Mouse (Mus musculus) embryo, embryonic 10.5 days (tissue): ENCODE results near the gene Ip6k2.
A peak's percentile ranks its signal among the peaks of the same experiment; 100 is the strongest.

Experiments
- DNase-seq: peaks from one replicate; pipeline ENCODE4 v3.0.0-alpha.2; 2015; ENCODE audit warnings: low spot score

Ip6k2 gene

DNA sequence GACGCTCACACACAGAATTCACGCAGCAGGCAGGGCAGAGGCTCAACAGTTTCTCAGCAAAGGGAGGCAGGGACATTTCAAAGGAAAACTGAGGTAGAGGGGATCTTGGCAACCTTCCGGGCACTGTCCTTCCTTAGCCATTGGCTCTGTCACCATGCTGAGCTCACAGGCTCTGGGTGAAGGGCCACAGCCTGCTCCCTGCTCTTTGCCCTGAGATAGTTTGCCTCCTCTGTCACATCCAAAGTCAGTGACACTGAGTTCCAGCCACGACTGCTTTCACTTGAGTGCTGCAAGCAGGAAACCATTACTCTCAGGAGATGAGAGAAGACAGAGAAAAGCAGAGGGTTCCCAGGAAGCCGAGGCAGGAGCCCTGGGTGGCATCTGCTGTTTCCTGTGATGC lies 36.5 kb downstream of the Ip6k2 start:
- DNase-seq = no peak

DNA sequence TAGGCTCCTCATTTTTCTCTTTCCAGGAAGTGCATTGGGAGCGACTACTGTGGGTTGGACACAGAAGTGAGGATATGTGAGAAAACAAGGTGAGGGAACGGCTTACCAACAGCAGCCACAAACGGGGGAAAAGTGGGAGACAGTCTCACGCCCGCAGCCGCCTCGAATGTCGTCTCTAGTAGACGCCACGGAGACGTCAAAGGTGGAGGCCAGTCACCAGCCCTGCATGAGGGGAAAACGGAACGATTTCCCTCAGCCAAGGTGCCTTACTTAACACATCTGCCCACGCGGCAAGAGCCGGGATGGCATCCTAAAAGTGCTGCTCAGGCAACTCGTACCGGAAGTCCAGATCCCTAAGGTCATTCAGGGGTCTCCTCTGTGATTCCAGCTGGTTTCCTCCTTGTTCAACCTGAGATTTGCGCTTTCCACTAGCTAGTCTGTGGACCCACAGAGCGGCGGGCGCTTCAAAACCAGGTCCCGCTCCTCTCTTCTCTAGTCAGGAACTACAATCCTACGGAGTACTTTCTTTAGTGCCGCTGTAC lies 40.6 kb downstream of the Ip6k2 start:
- DNase-seq = peak; percentile 43

DNA sequence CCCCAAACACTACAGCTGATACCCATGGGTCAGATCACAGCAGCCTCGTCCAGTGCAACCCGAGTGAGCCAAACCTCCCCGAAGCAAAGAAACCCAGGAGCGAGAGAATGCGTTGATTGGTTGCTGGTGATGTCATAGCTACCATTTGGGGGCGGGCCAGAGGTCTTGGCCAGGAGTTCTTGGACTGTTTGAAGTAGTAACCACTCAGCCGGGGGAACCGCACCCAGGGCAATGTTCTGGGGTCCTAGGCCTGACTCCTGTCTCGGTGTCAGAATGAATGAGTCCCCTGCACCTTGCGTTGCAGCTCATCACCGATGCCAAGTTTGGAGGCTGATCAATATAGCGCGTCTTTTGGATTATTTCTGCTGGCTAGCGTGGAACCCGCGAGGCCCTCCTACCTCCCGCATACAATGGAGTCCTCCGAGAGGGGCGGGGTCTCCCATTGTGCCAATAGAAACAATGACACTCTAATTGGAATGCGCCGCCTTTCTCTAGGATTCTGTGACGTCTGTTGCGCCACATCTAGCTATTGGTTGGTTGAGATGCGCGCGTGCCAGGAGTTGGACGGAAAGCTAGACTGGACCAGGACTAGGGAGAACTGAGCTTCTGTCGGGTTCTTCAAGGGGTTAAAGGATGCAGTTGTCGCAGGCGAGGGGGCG lies 41.3 kb downstream of the Ip6k2 start:
- peak; percentile 85 for DNase-seq

DNA sequence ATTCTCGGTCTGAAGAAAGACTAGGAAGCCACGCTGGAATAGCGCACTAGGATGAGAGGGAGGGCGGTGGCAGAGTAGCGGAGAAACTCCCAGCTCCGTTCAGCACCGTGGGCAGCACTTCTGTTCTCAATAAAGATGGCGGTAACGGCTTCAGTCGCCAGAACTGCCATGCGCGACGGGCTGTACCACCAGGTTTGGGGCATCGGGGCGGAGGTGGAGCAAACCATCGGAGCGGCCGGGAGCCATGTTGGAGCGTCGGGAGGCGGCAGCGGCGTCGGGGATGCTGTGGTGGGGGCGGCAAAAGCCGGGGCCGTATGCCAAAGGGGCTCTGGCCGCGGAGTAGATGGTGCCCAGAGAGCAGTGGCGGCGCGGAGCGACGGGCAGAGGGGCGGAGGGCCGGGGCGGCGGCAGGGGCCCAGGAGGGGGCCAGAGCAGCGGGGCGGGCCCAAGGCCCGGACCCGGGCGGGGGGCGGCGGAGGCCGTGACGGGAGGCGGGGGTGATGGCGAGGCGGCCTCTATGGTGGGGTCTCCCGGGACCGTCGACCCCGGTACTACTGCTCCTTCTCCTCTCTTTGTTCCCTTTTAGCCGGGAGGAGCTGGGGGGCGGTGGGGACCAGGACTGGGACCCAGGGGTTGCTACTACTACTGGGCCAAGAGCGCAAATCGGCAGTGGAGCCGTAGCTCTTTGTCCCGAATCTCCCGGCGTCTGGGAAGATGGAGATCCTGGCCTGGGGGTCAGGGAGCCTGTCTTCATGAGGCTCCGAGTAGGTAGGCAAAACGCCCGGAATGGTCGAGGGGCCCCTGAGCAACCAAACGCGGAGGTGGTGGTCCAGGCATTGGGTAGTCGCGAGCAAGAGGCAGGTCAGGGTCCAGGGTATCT lies 42.5 kb downstream of the Ip6k2 start, which contains the start of gene Celsr3:
Gene Celsr3 (plus strand): TSS at position 501 of the 880 bp plus-strand sequence.
- peak; percentile 93 for DNase-seq

DNA sequence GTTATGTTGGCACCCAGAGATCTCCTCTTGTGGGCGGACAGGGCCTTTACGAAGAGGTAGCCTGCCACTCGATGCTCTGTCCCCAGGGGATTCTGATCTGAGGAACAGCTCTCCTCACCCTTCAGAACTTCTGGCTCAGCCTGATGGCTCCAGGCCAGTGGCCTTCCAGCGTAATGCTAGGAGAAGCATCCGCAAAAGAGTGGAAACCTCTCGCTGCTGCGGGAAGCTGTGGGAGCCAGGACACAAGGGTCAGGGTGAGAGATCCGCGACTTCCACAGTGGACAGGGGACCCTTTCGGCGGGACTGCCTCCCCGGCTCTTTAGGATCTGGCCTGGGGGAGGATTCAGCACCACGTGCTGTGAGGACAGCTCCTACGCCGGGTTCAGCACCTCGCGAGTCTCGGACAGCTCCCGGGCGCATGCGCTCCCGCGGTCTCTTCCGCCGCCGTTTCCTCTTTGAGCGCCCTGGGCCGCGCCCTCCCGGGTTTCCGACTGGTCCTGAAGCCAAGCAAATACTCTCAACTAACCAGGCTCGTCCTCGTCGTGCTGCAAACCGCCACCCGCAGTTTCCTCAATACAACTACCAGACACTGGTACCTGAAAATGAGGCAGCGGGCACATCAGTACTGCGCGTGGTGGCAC lies 43.2 kb downstream of the Ip6k2 start:
- DNase-seq = peak; percentile 79

DNA sequence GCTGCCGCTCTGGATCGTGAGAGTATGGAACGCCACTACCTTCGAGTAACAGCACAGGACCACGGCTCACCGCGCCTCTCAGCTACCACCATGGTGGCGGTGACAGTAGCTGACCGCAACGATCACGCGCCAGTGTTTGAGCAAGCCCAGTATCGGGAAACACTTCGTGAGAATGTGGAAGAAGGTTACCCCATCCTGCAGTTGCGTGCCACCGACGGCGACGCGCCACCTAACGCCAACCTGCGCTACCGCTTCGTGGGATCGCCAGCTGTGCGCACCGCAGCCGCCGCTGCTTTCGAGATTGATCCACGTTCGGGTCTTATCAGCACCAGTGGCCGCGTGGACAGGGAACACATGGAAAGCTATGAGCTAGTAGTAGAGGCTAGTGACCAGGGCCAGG lies 43.9 kb downstream of the Ip6k2 start:
- no peak for DNase-seq

DNA sequence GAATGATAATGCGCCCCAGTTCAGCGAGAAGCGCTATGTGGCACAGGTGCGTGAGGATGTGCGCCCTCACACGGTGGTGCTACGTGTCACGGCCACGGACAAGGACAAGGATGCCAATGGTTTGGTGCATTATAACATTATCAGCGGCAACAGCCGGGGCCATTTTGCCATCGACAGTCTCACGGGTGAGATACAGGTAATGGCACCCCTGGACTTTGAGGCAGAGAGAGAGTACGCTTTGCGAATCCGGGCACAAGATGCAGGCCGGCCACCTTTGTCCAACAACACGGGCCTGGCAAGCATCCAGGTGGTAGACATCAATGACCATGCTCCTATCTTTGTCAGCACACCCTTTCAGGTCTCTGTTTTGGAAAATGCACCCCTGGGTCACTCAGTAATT lies 44.3 kb downstream of the Ip6k2 start:
- no peak for DNase-seq

DNA sequence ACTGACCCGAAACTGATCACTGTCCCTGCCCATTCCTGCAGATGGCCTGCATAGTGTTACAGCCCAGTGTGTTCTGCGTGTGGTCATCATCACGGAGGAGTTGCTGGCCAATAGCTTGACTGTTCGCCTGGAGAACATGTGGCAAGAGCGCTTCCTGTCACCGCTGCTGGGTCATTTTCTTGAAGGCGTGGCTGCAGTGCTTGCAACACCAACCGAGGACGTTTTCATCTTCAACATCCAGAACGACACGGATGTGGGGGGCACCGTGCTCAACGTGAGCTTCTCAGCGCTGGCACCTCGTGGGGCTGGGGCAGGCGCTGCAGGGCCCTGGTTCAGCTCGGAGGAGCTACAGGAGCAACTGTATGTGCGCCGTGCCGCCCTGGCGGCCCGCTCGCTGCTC lies 48.0 kb downstream of the Ip6k2 start:
- DNase-seq = no peak

DNA sequence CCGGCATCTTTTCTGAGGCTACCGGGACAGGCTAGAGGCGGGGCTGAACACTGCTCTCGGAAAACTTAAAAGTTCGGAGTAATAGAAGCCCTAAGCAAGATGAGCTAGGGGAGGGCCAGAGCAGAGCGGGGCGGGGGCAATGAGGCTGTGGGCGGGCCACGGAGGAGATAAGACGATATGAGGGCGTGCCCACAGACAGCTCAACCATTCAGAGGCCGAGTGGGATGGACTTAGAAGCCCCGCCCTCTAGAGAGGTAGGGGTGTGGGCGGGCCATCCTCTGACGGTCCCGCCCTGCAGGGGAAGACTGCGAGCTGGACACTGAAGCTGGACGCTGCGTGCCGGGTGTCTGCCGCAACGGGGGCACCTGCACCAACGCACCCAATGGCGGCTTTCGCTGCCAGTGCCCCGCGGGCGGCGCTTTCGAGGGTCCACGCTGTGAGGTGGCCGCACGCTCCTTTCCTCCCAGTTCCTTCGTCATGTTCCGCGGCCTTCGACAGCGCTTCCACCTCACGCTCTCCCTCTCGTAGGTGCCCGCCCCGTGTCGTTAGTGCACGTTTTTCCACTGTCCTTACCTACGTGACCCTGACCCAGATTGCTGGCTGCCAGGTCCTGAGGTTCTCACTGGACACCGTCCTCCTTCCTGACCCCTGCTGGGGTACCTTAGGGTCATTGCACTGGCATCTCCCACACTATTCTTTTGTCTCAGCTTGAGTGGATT lies 49.0 kb downstream of the Ip6k2 start:
- DNase-seq = peak; percentile 98

DNA sequence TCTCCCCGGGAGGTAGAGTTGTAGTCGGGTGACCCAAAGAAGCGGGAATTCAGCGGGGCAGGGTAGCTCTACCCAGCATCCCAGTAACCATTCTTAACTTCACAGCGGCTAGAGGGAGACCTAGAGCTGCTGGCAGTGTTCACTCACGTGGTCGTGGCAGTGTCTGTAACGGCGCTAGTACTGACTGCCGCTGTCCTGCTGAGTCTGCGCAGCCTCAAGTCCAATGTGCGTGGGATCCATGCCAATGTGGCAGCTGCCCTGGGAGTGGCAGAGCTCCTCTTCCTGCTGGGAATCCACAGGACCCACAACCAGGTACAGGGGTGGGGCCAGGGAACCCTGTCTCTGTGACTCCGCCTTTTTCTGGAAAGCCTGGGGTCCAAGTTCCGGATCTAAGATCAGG lies 59.4 kb downstream of the Ip6k2 start:
- peak; percentile 22 for DNase-seq

DNA sequence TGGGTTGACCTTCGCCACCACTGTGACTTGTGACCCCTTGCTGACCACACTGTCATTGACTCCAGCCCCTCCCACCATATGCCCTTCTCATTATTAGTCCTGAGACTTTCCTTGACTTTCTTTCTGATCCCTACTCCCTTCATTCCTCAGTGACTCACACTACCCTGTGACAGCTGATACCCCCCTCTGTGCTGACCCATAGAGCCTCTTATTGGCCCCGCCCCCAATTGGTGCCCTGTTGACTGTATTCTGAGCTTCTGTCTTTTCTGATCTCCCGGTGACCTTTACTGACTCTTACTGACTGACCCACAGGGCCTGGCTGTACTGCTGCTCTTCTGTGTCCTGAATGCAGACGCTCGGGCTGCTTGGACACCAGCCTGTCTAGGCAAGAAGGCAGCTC lies 61.8 kb downstream of the Ip6k2 start:
- DNase-seq = peak; percentile 3

DNA sequence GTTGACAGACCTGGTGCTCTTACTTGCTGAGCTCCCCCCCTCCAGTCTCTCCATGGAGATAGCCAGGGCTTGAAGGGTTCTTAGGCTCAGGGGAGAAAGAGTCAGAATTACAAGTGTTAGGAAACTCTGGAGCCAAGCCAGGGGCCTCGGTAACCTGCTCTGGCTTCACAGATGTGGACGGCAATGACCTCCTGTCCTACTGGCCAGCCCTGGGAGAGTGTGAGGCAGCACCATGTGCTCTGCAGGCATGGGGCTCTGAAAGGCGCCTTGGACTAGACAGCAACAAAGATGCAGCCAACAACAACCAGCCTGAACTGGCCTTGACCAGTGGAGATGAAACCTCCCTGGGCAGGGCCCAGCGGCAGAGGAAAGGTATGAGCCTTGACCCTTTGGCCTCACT lies 63.8 kb downstream of the Ip6k2 start:
- DNase-seq = no peak

DNA sequence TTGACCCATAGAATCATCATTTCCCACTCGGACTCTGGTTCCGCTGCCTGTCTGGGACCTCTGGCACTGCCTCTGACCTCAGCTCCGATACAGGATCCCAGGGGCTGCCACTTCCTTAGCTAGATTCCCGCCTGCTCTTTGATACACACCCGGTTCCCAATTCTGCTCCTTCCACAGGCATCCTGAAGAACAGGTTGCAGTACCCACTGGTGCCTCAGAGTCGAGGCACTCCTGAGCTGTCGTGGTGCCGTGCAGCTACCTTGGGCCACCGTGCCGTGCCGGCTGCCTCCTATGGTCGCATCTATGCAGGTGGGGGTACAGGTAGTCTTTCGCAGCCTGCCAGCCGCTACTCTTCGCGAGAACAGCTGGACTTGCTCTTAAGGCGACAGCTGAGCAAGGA lies 64.8 kb downstream of the Ip6k2 start:
- no peak for DNase-seq

DNA sequence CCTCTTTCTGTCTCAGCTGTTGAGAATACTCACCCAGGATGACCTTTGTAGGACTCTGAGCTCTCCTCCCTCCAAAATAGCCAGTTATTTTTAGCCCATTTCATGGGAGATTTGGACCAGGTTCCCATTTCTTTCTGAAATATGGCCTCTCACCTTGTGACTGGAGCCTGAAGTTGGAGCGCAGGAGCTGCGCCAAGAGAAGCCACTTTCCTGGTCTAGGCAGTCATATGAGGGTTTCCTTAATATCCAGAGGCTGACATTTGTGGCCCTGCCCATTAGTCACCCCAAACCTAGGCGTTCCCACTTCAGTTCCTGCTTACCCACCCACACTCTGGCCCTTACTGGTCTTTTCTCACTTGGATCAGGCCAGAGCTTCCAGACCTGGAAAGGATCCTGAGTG lies 69.4 kb downstream of the Ip6k2 start, which contains the start of gene Slc26a6:
Gene Slc26a6 (plus strand): TSS at position 308 of the 400 bp plus-strand sequence.
- no peak for DNase-seq

DNA sequence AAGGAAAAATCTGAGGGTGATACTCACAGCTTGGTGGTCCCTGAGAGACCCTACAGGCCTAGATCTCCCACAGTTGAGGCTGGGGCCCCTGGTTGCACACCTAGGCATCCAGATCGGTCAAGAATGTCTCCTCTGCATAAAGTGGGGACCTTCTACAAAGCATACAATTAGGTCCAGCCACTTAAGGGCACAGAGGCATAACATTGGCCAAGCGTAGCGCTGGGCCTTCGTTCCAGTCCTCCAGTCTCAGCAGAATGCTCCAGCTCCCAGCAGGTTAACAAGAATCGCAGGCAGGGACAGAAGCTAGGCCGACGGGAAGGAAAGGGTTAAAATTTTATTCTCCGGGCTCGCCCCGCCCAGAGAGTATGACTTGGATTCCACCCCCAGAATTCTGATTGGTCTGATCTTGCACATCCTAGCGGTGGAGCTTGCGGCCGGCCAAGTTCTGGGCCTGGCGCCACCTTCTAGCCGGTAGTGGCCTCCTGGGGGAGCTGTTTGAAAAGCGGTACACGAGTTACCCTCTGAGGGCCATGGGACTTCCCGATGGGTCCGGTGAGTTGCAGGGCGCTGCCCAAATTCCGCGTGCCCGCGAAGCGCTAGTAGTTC lies 70.1 kb downstream of the Ip6k2 start:
- peak; percentile 97 for DNase-seq

DNA sequence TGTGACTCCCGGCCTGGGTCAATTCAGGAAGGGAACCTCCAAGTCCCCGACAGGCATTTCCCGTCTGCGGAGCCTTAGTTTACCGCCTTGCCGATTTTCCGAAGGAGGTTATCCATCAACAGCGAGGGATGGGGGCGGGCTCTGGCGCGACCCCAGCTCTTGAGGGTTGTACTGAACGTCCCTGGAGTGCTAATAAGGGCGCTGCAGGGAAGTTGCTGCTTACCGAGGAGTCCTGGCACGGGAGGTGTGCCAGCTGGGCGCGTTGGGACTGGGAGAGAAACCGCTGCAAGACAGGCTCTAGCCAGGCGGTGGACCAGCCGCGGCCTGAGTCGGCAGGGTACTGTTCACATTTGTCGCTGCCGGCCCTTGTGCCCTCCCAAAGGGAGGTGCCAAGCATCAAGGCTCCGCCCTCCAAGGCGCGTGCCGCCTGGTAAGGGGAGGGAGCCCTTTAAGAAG lies 70.7 kb downstream of the Ip6k2 start:
- peak; percentile 92 for DNase-seq

DNA sequence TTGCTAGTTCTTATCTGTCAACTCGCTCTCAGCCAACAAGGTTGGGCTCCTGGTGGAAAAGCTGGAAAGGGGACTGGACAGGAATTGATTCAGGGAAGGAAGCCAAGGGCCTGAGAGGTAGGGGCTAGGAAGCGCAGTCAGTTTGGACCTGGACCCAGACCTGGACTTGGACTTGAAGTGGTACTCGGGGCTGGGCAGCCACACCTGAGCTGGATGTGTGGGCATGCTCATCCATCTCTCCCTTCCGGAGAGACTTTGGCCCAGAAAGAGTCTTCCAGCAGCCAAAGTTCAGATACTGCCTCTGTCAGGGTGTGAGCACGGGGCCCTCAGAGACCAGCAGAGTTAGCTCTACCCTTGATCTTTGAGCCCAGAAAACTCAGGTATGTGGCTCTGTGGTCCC lies 71.7 kb downstream of the Ip6k2 start:
- no peak for DNase-seq
